Mouse (Mus musculus) stomach, postnatal 0 days (tissue): Measurements from ENCODE around the gene Rab3b.

ENCODE experiments used
- CTCF ChIP-seq: IDR thresholded peaks from 2 replicates; pipeline ENCODE4 v1.5.1; 2016; ENCODE audit warnings: antibody characterized with exemption, low read depth, mild to moderate bottlenecking, moderate library complexity
- EP300 ChIP-seq: optimal IDR thresholded peaks from 2 replicates; pipeline ENCODE3; 2016; ENCODE audit warnings: antibody characterized with exemption

- TF ChIP-seq CTCF, result no peak
- no peak for TF ChIP-seq EP300
Measured at GRCm38 (mm10) chr4:108991811-108992210, 112.9 kb downstream of the Rab3b start.
